Mouse (Mus musculus) olfactory bulb, adult 2 months (tissue): ENCODE results near the gene Dpf3.

Experiments
- CTCF ChIP-seq: fragments of 200-500 bp; IDR thresholded peaks from 2 replicates; pipeline ENCODE4 v1.5.1; 2012; ENCODE audit warnings: low read depth, mild to moderate bottlenecking, low read length, moderate library complexity; ENCODE audit not compliant: insufficient read depth
- POLR2A ChIP-seq: fragments of 200-500 bp; IDR thresholded peaks from 2 replicates; pipeline ENCODE4 v1.6.1; 2012; ENCODE audit warnings: mild to moderate bottlenecking, low read depth, low read length, moderate library complexity; ENCODE audit not compliant: insufficient read depth

- TF ChIP-seq POLR2A: no peak
- no peak for TF ChIP-seq CTCF
These were observed 47.9 kb upstream of the Dpf3 start for GRCm38 (mm10) chr12:83535428-83535827.
